Mouse (Mus musculus): ENCODE data around the gene Ick. TPM values are rescaled to one million over a fixed set of nuclear protein-coding genes. Genes with fewer than 3 reads are reported as not detected.
"Not testable (repeated sequence)": the region's sequence is repeated elsewhere in the genome, so short reads cannot be mapped to it uniquely, and the experiment has no call there.

The Ick gene
- 16.1 and 16.8 TPM in 2 replicates for polyA plus RNA-seq (2014; fragmentation: Nextera tagmentation; extraction: Ambion mirVana)

GRCm38 (mm10) chr9:78108796-78109239 is at the start of gene Ick, which contains the start of gene Fbxo9:
Gene Ick (plus strand): TSS chr9:78109192.
Gene Fbxo9 (minus strand): TSS chr9:78109065.
- WGBS (ENCODE audit: insufficient replicate concordance): 0% methylated on average over 20 of the region's 20 CpGs
- no peaks in the 10 kb centered on the region for H3K27me3 ChIP-seq (ENCODE audit: control insufficient read depth, insufficient read depth, low read length)
- peak within 1 kb of the TSS; percentile 67 for H3K4me2 ChIP-seq
- H3K4me3 ChIP-seq (ENCODE audit: low read depth, low read length): peak within 1 kb of the TSS; percentile 93
- H3K9ac ChIP-seq (ENCODE audit: low read depth, low read length): peak within 1 kb of the TSS; percentile 93
- H3K9me3 ChIP-seq (replicated peaks; ENCODE audit: control insufficient read depth, low read length): no peaks in the 10 kb centered on the region
- peak; percentile 86 for ATAC-seq (replicated peaks; ENCODE audit: insufficient number of reproducible peaks, low FRiP score, low TSS enrichment)
- peaks cover 6% of the 10 kb centered on the region for H3K4me1 ChIP-seq (ENCODE audit: control insufficient read depth, insufficient read depth, low read length)
- peak within 1 kb of the TSS; percentile 94 for H3K27ac ChIP-seq (ENCODE audit: low read depth, low read length)
- H3K36me3 ChIP-seq (ENCODE audit: control insufficient read depth, insufficient read depth, low read length): no peaks in the 10 kb centered on the region

GRCm38 (mm10) chr9:78059525-78060120 is 49.4 kb upstream of the Ick start:
- Histone ChIP-seq H3K27ac (ENCODE audit: low read depth, low read length) (no peak overlapping the region), H3K9ac (ENCODE audit: low read depth, low read length) (no peak overlapping the region), H3K4me2 (no peak overlapping the region), H3K4me3 (ENCODE audit: low read depth, low read length) (no peak overlapping the region), H3K36me3 (ENCODE audit: control insufficient read depth, insufficient read depth, low read length) (no peaks in the 10 kb centered on the region), H3K4me1 (ENCODE audit: control insufficient read depth, insufficient read depth, low read length) (peaks cover 8% of the 10 kb centered on the region; the same call in 1 of the 2 replicates), H3K27me3 (ENCODE audit: control insufficient read depth, insufficient read depth, low read length) (no peaks in the 10 kb centered on the region), H3K9me3 (replicated peaks; ENCODE audit: control insufficient read depth, low read length) (no peaks in the 10 kb centered on the region)
- 69% methylated on average over 16 of the region's 16 CpGs for WGBS (ENCODE audit: insufficient replicate concordance)
- ATAC-seq (replicated peaks; ENCODE audit: insufficient number of reproducible peaks, low FRiP score, low TSS enrichment): no peak

- Histone ChIP-seq H3K9me3 (replicated peaks; ENCODE audit: control insufficient read depth, low read length) (no peaks in the 10 kb centered on the region), H3K4me1 (ENCODE audit: control insufficient read depth, insufficient read depth, low read length) (peaks cover 8% of the 10 kb centered on the region; the same call in 1 of the 2 replicates), H3K36me3 (ENCODE audit: control insufficient read depth, insufficient read depth, low read length) (no peaks in the 10 kb centered on the region), H3K9ac (ENCODE audit: low read depth, low read length) (no peak overlapping the region), H3K4me2 (no peak overlapping the region), H3K27ac (ENCODE audit: low read depth, low read length) (no peak overlapping the region), H3K4me3 (ENCODE audit: low read depth, low read length) (no peak overlapping the region), H3K27me3 (ENCODE audit: control insufficient read depth, insufficient read depth, low read length) (no peaks in the 10 kb centered on the region)
- WGBS (ENCODE audit: insufficient replicate concordance): 75% methylated on average over 9 of the region's 9 CpGs
- ATAC-seq (replicated peaks; ENCODE audit: insufficient number of reproducible peaks, low FRiP score, low TSS enrichment): no peak
Measured at GRCm38 (mm10) chr9:78062392-78062791, 46.6 kb upstream of the Ick start.

GRCm38 (mm10) chr9:78064121-78064520 is 44.9 kb upstream of the Ick start:
- peaks cover 5% of the 10 kb centered on the region; the same call in 1 of the 2 replicates for H3K4me1 ChIP-seq (ENCODE audit: control insufficient read depth, insufficient read depth, low read length)
- 67% methylated on average over 10 of the region's 10 CpGs for WGBS (ENCODE audit: insufficient replicate concordance)
- no peaks in the 10 kb centered on the region for H3K36me3 ChIP-seq (ENCODE audit: control insufficient read depth, insufficient read depth, low read length)
- no peak overlapping the region for H3K27ac ChIP-seq (ENCODE audit: low read depth, low read length)
- H3K4me3 ChIP-seq (ENCODE audit: low read depth, low read length): no peak overlapping the region
- no peaks in the 10 kb centered on the region for H3K27me3 ChIP-seq (ENCODE audit: control insufficient read depth, insufficient read depth, low read length)
- H3K9me3 ChIP-seq (replicated peaks; ENCODE audit: control insufficient read depth, low read length): no peaks in the 10 kb centered on the region
- no peak overlapping the region for H3K4me2 ChIP-seq
- no peak overlapping the region for H3K9ac ChIP-seq (ENCODE audit: low read depth, low read length)
- ATAC-seq (replicated peaks; ENCODE audit: insufficient number of reproducible peaks, low FRiP score, low TSS enrichment): no peak

- no peak overlapping the region for H3K4me2 ChIP-seq
- no peak for ATAC-seq (replicated peaks; ENCODE audit: insufficient number of reproducible peaks, low FRiP score, low TSS enrichment)
- 69% methylated on average over 5 of the region's 5 CpGs for WGBS (ENCODE audit: insufficient replicate concordance)
- H3K4me3 ChIP-seq (ENCODE audit: low read depth, low read length): no peak overlapping the region
- no peak overlapping the region for H3K9ac ChIP-seq (ENCODE audit: low read depth, low read length)
- no peaks in the 10 kb centered on the region for H3K9me3 ChIP-seq (replicated peaks; ENCODE audit: control insufficient read depth, low read length)
- H3K4me1 ChIP-seq (ENCODE audit: control insufficient read depth, insufficient read depth, low read length): no peaks in the 10 kb centered on the region
- no peaks in the 10 kb centered on the region for H3K27me3 ChIP-seq (ENCODE audit: control insufficient read depth, insufficient read depth, low read length)
- H3K27ac ChIP-seq (ENCODE audit: low read depth, low read length): no peak overlapping the region
- H3K36me3 ChIP-seq (ENCODE audit: control insufficient read depth, insufficient read depth, low read length): no peaks in the 10 kb centered on the region
Measured at GRCm38 (mm10) chr9:78070496-78070895, 38.5 kb upstream of the Ick start.

GRCm38 (mm10) chr9:78071626-78072025 is 37.4 kb upstream of the Ick start:
- Histone ChIP-seq H3K9ac (ENCODE audit: low read depth, low read length) (no peak overlapping the region), H3K36me3 (ENCODE audit: control insufficient read depth, insufficient read depth, low read length) (no peaks in the 10 kb centered on the region), H3K27ac (ENCODE audit: low read depth, low read length) (no peak overlapping the region), H3K4me1 (ENCODE audit: control insufficient read depth, insufficient read depth, low read length) (no peaks in the 10 kb centered on the region), H3K4me2 (no peak overlapping the region), H3K4me3 (ENCODE audit: low read depth, low read length) (no peak overlapping the region), H3K27me3 (ENCODE audit: control insufficient read depth, insufficient read depth, low read length) (no peaks in the 10 kb centered on the region), H3K9me3 (replicated peaks; ENCODE audit: control insufficient read depth, low read length) (no peaks in the 10 kb centered on the region)
- no peak for ATAC-seq (replicated peaks; ENCODE audit: insufficient number of reproducible peaks, low FRiP score, low TSS enrichment)
- WGBS (ENCODE audit: insufficient replicate concordance): 78% methylated on average over 4 of the region's 4 CpGs

GRCm38 (mm10) chr9:78073291-78073690 is 35.7 kb upstream of the Ick start:
- not testable (repeated sequence) for H3K4me2 ChIP-seq; H3K27me3 ChIP-seq (ENCODE audit: control insufficient read depth, insufficient read depth, low read length); H3K36me3 ChIP-seq (ENCODE audit: control insufficient read depth, insufficient read depth, low read length); H3K9ac ChIP-seq (ENCODE audit: low read depth, low read length); ATAC-seq (replicated peaks; ENCODE audit: insufficient number of reproducible peaks, low FRiP score, low TSS enrichment); H3K4me3 ChIP-seq (ENCODE audit: low read depth, low read length); H3K9me3 ChIP-seq (replicated peaks; ENCODE audit: control insufficient read depth, low read length); H3K4me1 ChIP-seq (ENCODE audit: control insufficient read depth, insufficient read depth, low read length); H3K27ac ChIP-seq (ENCODE audit: low read depth, low read length)
- WGBS (ENCODE audit: insufficient replicate concordance): 91% methylated on average over 3 of the region's 3 CpGs

GRCm38 (mm10) chr9:78073713-78074340 is 35.2 kb upstream of the Ick start:
- H3K4me3 ChIP-seq (ENCODE audit: low read depth, low read length): no peak overlapping the region
- 88% methylated on average over 13 of the region's 13 CpGs for WGBS (ENCODE audit: insufficient replicate concordance)
- H3K9ac ChIP-seq (ENCODE audit: low read depth, low read length): no peak overlapping the region
- ATAC-seq (replicated peaks; ENCODE audit: insufficient number of reproducible peaks, low FRiP score, low TSS enrichment): no peak
- H3K9me3 ChIP-seq (replicated peaks; ENCODE audit: control insufficient read depth, low read length): no peaks in the 10 kb centered on the region
- H3K27ac ChIP-seq (ENCODE audit: low read depth, low read length): no peak overlapping the region
- no peaks in the 10 kb centered on the region for H3K27me3 ChIP-seq (ENCODE audit: control insufficient read depth, insufficient read depth, low read length)
- no peak overlapping the region for H3K4me2 ChIP-seq
- H3K36me3 ChIP-seq (ENCODE audit: control insufficient read depth, insufficient read depth, low read length): no peaks in the 10 kb centered on the region
- H3K4me1 ChIP-seq (ENCODE audit: control insufficient read depth, insufficient read depth, low read length): no peaks in the 10 kb centered on the region

GRCm38 (mm10) chr9:78075256-78075655 is 33.7 kb upstream of the Ick start:
- 84% methylated on average over 3 of the region's 3 CpGs for WGBS (ENCODE audit: insufficient replicate concordance)

More at GRCm38 (mm10) chr9:78075256-78075655, 33.7 kb upstream of the Ick start:
- ATAC-seq (replicated peaks; ENCODE audit: insufficient number of reproducible peaks, low FRiP score, low TSS enrichment): no peak
- Histone ChIP-seq H3K36me3 (ENCODE audit: control insufficient read depth, insufficient read depth, low read length) (no peaks in the 10 kb centered on the region), H3K4me3 (ENCODE audit: low read depth, low read length) (no peak overlapping the region), H3K4me1 (ENCODE audit: control insufficient read depth, insufficient read depth, low read length) (no peaks in the 10 kb centered on the region), H3K4me2 (no peak overlapping the region), H3K9me3 (replicated peaks; ENCODE audit: control insufficient read depth, low read length) (no peaks in the 10 kb centered on the region), H3K27me3 (ENCODE audit: control insufficient read depth, insufficient read depth, low read length) (no peaks in the 10 kb centered on the region), H3K9ac (ENCODE audit: low read depth, low read length) (no peak overlapping the region), H3K27ac (ENCODE audit: low read depth, low read length) (no peak overlapping the region)
